ENCODE assay signal across 8 mouse cellular contexts in the genomic region with DNA sequence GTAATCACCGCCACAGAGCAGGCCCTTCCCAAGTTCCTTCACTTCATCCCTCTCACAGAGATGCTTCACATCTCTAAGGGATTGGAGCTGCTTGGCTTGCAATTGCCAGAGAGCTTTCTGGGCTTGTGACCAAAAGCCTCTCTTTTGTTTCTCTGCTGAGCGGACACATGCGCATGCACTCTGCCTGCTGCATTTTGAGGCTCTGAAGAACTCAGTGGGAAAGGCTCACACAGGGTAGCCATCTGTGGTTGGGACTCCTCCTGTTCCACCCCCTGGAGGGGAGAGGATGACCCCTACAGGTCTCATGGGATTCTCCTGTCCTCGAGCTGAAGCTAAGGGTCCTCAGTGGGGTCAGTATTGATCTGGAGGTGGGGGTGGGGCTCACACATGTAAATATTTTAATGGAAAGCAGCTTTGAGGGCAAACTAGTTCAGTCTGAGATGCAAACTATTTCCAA. TPM values are rescaled to one million over a fixed set of nuclear protein-coding genes. Genes with fewer than 3 reads are reported as not detected.
DNase-seq lines count a peak whose midpoint lies in the region; ATAC-seq and TF ChIP-seq lines count a peak whose summit lies in the region.

No protein-coding gene starts in this region.

- H3K27me3 ChIP-seq in kidney, embryonic 15.5 days: no peaks in the 10 kb centered on the region
- no peaks in the 10 kb centered on the region for H3K27me3 ChIP-seq in hindbrain, postnatal 0 days (ENCODE audit: insufficient read depth, low read length)
- H3K27me3 ChIP-seq in myocyte (ENCODE audit: control insufficient read depth, insufficient read depth, insufficient read length): no peaks in the 10 kb centered on the region
- no peaks in the 10 kb centered on the region for H3K27me3 ChIP-seq in liver, postnatal 0 days (ENCODE audit: insufficient read depth, low read length)

- H3K9ac ChIP-seq in kidney, embryonic 15.5 days: no peak overlapping the region
- H3K9ac ChIP-seq in hindbrain, postnatal 0 days (replicated peaks; ENCODE audit: low read length): no peak overlapping the region
- H3K9ac ChIP-seq in liver, postnatal 0 days (replicated peaks): no peak overlapping the region

- TF ChIP-seq EP300 in liver, postnatal 0 days (IDR thresholded peaks at IDR 0.05; ENCODE audit: low read depth): no peak

- H3ac ChIP-seq in myocyte (ENCODE audit: control insufficient read depth, insufficient read length): no peak overlapping the region

- peaks cover 19% of the 10 kb centered on the region for H3K4me1 ChIP-seq in kidney, embryonic 15.5 days
- no peaks in the 10 kb centered on the region for H3K4me1 ChIP-seq in hindbrain, postnatal 0 days (ENCODE audit: insufficient read depth, low read length)
- no peaks in the 10 kb centered on the region for H3K4me1 ChIP-seq in liver, postnatal 0 days (ENCODE audit: insufficient read depth)

- ATAC-seq in kidney, embryonic 15.5 days (replicated peaks; ENCODE audit: low FRiP score): no peak
- peak; percentile 91 for ATAC-seq in hindbrain, postnatal 0 days
- ATAC-seq in liver, postnatal 0 days: no peak

- no peaks in the 10 kb centered on the region for H3K79me2 ChIP-seq in myocyte (ENCODE audit: control insufficient read depth, insufficient read depth)

- WGBS in kidney, embryonic 15.5 days: 64% methylated on average over 4 of the region's 4 CpGs
- WGBS in hindbrain, postnatal 0 days: 27% methylated on average over 4 of the region's 4 CpGs
- WGBS in liver, postnatal 0 days (ENCODE audit: insufficient replicate concordance): 67% methylated on average over 4 of the region's 4 CpGs

- no peak overlapping the region for H3K4me2 ChIP-seq in kidney, embryonic 15.5 days
- no peak overlapping the region for H3K4me2 ChIP-seq in hindbrain, postnatal 0 days (ENCODE audit: low read depth, low read length)
- peak overlapping the region; percentile 52 for H3K4me2 ChIP-seq in myocyte (ENCODE audit: low read depth)
- no peak overlapping the region for H3K4me2 ChIP-seq in liver, postnatal 0 days (ENCODE audit: low read depth, low read length)

- no peaks in the 10 kb centered on the region for H3K36me3 ChIP-seq in kidney, embryonic 15.5 days
- no peaks in the 10 kb centered on the region for H3K36me3 ChIP-seq in hindbrain, postnatal 0 days (ENCODE audit: insufficient read depth, low read length)
- H3K36me3 ChIP-seq in myocyte (ENCODE audit: control insufficient read depth, insufficient read depth): peaks cover 8% of the 10 kb centered on the region
- H3K36me3 ChIP-seq in liver, postnatal 0 days (replicated peaks; ENCODE audit: insufficient read depth, low read length): no peaks in the 10 kb centered on the region

- H3K4me3 ChIP-seq in kidney, embryonic 15.5 days (replicated peaks): no peak overlapping the region
- no peak overlapping the region for H3K4me3 ChIP-seq in hindbrain, postnatal 0 days (ENCODE audit: low read length)
- H3K4me3 ChIP-seq in myocyte: no peak overlapping the region
- H3K4me3 ChIP-seq in liver, postnatal 0 days (ENCODE audit: low read depth, low read length): no peak overlapping the region

- H3K27ac ChIP-seq in kidney, embryonic 15.5 days: 0 out of 2 replicates have a peak overlapping the region, but pooled peaks have one; percentile 27
- peak overlapping the region; percentile 72; the same call in 1 of the 2 replicates for H3K27ac ChIP-seq in hindbrain, postnatal 0 days
- no peak overlapping the region for H3K27ac ChIP-seq in liver, postnatal 0 days (ENCODE audit: low read depth)

- H3K9me3 ChIP-seq in kidney, embryonic 15.5 days (replicated peaks): no peaks in the 10 kb centered on the region
- no peaks in the 10 kb centered on the region for H3K9me3 ChIP-seq in hindbrain, postnatal 0 days (ENCODE audit: low read length)
- no peaks in the 10 kb centered on the region for H3K9me3 ChIP-seq in liver, postnatal 0 days (ENCODE audit: low read length)

- TF ChIP-seq CTCF in brain, embryonic 14.5 days (IDR thresholded peaks at IDR 0.05; ENCODE audit: borderline replicate concordance, extremely low read depth, insufficient read depth, insufficient read length): no peak
- TF ChIP-seq CTCF in hindbrain, postnatal 0 days (IDR thresholded peaks at IDR 0.05; ENCODE audit: low read depth): no peak
- no peak for TF ChIP-seq CTCF in liver, postnatal 0 days (IDR thresholded peaks at IDR 0.05; ENCODE audit: low read depth)

- no peak for TF ChIP-seq POLR2A in brain, embryonic 14.5 days (IDR thresholded peaks at IDR 0.05; ENCODE audit: borderline replicate concordance, extremely low read depth, insufficient read depth, insufficient read length, poor library complexity, severe bottlenecking)
- no peak for TF ChIP-seq POLR2A in myocyte (IDR thresholded peaks at IDR 0.05; ENCODE audit: insufficient read length, low read depth)

- DNase-seq in kidney, adult 18-20 months: no peak
- peak; percentile 92 for DNase-seq in brain, embryonic 14.5 days (ENCODE audit: low read depth)
- peak; percentile 53 to 68 for DNase-seq in frontal cortex, adult 2 months (ENCODE audit: extremely low spot score in 1 of 2, low spot score in 1 of 2)
- DNase-seq in hindbrain, postnatal 0 days (ENCODE audit: low spot score): peak; percentile 89
- no peak for DNase-seq in liver, postnatal 0 days
- no peak for DNase-seq in ovary, postnatal 14 days (ENCODE audit: low spot score)

TF ChIP-seq in myocyte, 11 proteins besides CTCF, POLR2A, EP300 and RAD21:
- TF ChIP-seq CEBPB (IDR thresholded peaks at IDR 0.05; ENCODE audit: insufficient read depth, poor library complexity, severe bottlenecking) (no peak), E2F4 (IDR thresholded peaks at IDR 0.05; ENCODE audit: insufficient read depth) (no peak), SRF (IDR thresholded peaks at IDR 0.05; ENCODE audit: control insufficient read depth, insufficient read length, low read depth) (no peak), MAX (IDR thresholded peaks at IDR 0.05; ENCODE audit: low read depth) (no peak)

RNA-seq across cellular contexts. Expression of a gene that starts 30.0 kb away (rescaled TPM):
- polyA plus RNA-seq in kidney, embryonic 15.5 days (2015; fragmentation: Nextera tagmentation; extraction: Ambion mirVana): 13.4 and 14.3 TPM in 2 replicates
- 10.0 and 15.9 TPM in 2 replicates for polyA plus RNA-seq in brain, embryonic 14.5 days (2012; rRNA removed)
- 172 and 212 TPM in 2 replicates for polyA plus RNA-seq in frontal cortex, adult 2 months (2012; rRNA removed)
- 58.0 and 58.7 TPM in 2 replicates for total RNA-seq in hindbrain, postnatal 0 days (2014; rRNA removed)
- polyA plus RNA-seq in hindbrain, postnatal 0 days (2015; fragmentation: Nextera tagmentation; extraction: Ambion mirVana): 49.4 and 55.0 TPM in 2 replicates
- polyA plus RNA-seq in myocyte (2012; fragmentation: generic; extraction: Trizol): 176 TPM
- polyA plus RNA-seq in liver, postnatal 0 days (2015; fragmentation: Nextera tagmentation; extraction: Ambion mirVana): 0.61 and 0.83 TPM in 2 replicates

Comparison
In these comparisons a context has a peak if more than half of its experiments do, and no peak if none do; other contexts are left out.
1. DNase-seq: peak in brain, embryonic 14.5 days (single experiment), frontal cortex, adult 2 months (2 of 2) and hindbrain, postnatal 0 days (single experiment); none in kidney, adult 18-20 months (single experiment), liver, postnatal 0 days (single experiment) and ovary, postnatal 14 days (single experiment).